Mouse (Mus musculus): ENCODE measurements around the gene Cutal. TPM values are rescaled to one million over a fixed set of nuclear protein-coding genes. Genes with fewer than 3 reads are reported as not detected.
A peak's percentile ranks its signal among the peaks of the same experiment; 100 is the strongest.

Gene Cutal
- polyA plus RNA-seq, 1 experiment from 2014 or later = 0.65 TPM

- H3K9ac ChIP-seq (ENCODE audit: low read length) = no peak overlapping the region
- no peak overlapping the region for H3K4me3 ChIP-seq (ENCODE audit: low read length)
- no peak overlapping the region for H3K27ac ChIP-seq (ENCODE audit: low read length)
- H3K36me3 ChIP-seq (ENCODE audit: control insufficient read depth, insufficient read depth, low read length) = no peaks in the 10 kb centered on the region
- peaks cover 14% of the 10 kb centered on the region for H3K4me1 ChIP-seq (replicated peaks; ENCODE audit: control insufficient read depth, insufficient read depth, low read length)
- WGBS = 81% methylated on average over 5 of the region's 5 CpGs
- no peak for ATAC-seq (ENCODE audit: low read depth)
- no peak overlapping the region for H3K4me2 ChIP-seq (ENCODE audit: low read depth, low read length)
- no peaks in the 10 kb centered on the region for H3K9me3 ChIP-seq (ENCODE audit: control insufficient read depth, low read length)
- H3K27me3 ChIP-seq (ENCODE audit: control insufficient read depth, insufficient read depth, low read depth, low read length) = peaks cover 3% of the 10 kb centered on the region
Observed at GRCm38 (mm10) chr2:34911871-34912270, 37.7 kb downstream of the Cutal start.

- H3K9ac ChIP-seq (ENCODE audit: low read length) = peak overlapping the region; percentile 75
Observed at GRCm38 (mm10) chr2:34912613-34913012, 38.4 kb downstream of the Cutal start.

DNA sequence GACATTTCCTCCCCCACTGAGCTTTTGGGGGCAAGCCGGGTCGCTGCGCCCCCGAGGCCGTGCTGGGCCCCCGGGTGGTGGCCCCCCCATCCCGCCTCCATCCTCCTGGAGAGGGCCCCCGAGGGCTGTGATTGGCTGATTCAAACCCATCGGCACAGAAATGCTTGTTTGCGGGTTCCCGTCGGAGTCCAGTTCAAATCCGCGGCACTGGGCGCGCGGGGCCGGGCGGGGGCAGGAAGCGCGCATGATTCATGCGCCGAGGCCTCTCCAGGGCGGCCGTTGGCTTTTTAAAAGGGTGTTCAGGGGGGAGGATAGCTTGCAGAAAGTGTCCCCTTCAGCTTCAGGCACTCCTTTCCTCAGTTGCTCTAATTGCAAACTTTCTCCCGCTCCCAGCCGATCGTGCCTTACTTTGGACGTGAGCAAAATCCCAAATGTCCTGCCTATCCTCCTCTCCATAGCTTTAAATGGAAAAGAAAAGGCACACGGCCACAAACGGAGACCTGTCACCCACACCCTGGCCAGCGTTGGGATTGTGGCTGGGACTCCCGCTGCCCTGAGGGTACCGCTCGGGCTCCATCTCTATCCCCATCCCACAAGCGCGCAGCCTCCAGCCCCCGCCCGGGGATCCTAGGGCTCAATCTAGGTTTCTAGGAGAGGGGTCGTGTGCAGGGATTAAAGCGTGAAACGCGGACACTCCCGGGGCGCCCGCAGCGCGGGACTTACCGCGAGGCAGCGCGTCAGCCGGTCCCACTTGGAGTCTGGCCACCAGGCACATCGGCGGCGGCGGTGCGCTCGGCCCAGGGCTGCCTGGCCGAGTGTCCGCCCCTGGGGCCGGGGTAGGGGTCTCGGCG lies 39.2 kb downstream of the Cutal start, which contains the start of gene Phf19:
TSS of gene Phf19 (minus strand) at position 809 of the 851 bp plus-strand sequence.
- Histone ChIP-seq H3K9me3 (ENCODE audit: control insufficient read depth, low read length) (no peaks in the 10 kb centered on the region), H3K4me3 (ENCODE audit: low read length) (peak within 1 kb of the TSS; percentile 67), H3K27ac (ENCODE audit: low read length) (no peak within 1 kb of the TSS), H3K36me3 (ENCODE audit: control insufficient read depth, insufficient read depth, low read length) (no peaks in the 10 kb centered on the region), H3K9ac (ENCODE audit: low read length) (peak within 1 kb of the TSS; percentile 75), H3K4me2 (ENCODE audit: low read depth, low read length) (peak within 1 kb of the TSS; percentile 95), H3K4me1 (replicated peaks; ENCODE audit: control insufficient read depth, insufficient read depth, low read length) (peaks cover 14% of the 10 kb centered on the region), H3K27me3 (ENCODE audit: control insufficient read depth, insufficient read depth, low read depth, low read length) (peaks cover 3% of the 10 kb centered on the region)
- ATAC-seq (ENCODE audit: low read depth) = peak; percentile 55
- WGBS = 1% methylated on average over 55 of the region's 64 CpGs

More at GRCm38 (mm10) chr2:34912613-34913012, 38.4 kb downstream of the Cutal start:
- no peak for ATAC-seq (ENCODE audit: low read depth)
- H3K4me1 ChIP-seq (replicated peaks; ENCODE audit: control insufficient read depth, insufficient read depth, low read length) = peaks cover 14% of the 10 kb centered on the region
- no peaks in the 10 kb centered on the region for H3K36me3 ChIP-seq (ENCODE audit: control insufficient read depth, insufficient read depth, low read length)
- H3K9me3 ChIP-seq (ENCODE audit: control insufficient read depth, low read length) = no peaks in the 10 kb centered on the region
- H3K27ac ChIP-seq (ENCODE audit: low read length) = no peak overlapping the region
- H3K4me3 ChIP-seq (ENCODE audit: low read length) = peak overlapping the region; percentile 67
- WGBS = 38% methylated on average over 7 of the region's 7 CpGs
- peak overlapping the region; percentile 95; the same call in 1 of the 2 replicates for H3K4me2 ChIP-seq (ENCODE audit: low read depth, low read length)
- H3K27me3 ChIP-seq (ENCODE audit: control insufficient read depth, insufficient read depth, low read depth, low read length) = peaks cover 3% of the 10 kb centered on the region

GRCm38 (mm10) chr2:34914069-34914822 lies 40.0 kb downstream of the Cutal start:
- Histone ChIP-seq H3K9me3 (ENCODE audit: control insufficient read depth, low read length) (no peaks in the 10 kb centered on the region), H3K9ac (ENCODE audit: low read length) (peak overlapping the region; percentile 75), H3K27ac (ENCODE audit: low read length) (no peak overlapping the region), H3K4me1 (replicated peaks; ENCODE audit: control insufficient read depth, insufficient read depth, low read length) (peaks cover 14% of the 10 kb centered on the region), H3K4me3 (ENCODE audit: low read length) (peak overlapping the region; percentile 67), H3K27me3 (ENCODE audit: control insufficient read depth, insufficient read depth, low read depth, low read length) (peaks cover 3% of the 10 kb centered on the region), H3K4me2 (ENCODE audit: low read depth, low read length) (peak overlapping the region; percentile 95), H3K36me3 (ENCODE audit: control insufficient read depth, insufficient read depth, low read length) (no peaks in the 10 kb centered on the region)
- 2% methylated on average over 29 of the region's 50 CpGs for WGBS
- peak; percentile 63 for ATAC-seq (ENCODE audit: low read depth)

- WGBS = 18% methylated on average over 2 of the region's 2 CpGs
- Histone ChIP-seq H3K27ac (ENCODE audit: low read length) (0 out of 2 replicates have a peak overlapping the region, but pooled peaks have one; percentile 10), H3K27me3 (ENCODE audit: control insufficient read depth, insufficient read depth, low read depth, low read length) (peaks cover 3% of the 10 kb centered on the region), H3K4me2 (ENCODE audit: low read depth, low read length) (peak overlapping the region; percentile 95), H3K4me3 (ENCODE audit: low read length) (peak overlapping the region; percentile 67; the same call in 1 of the 2 replicates), H3K4me1 (replicated peaks; ENCODE audit: control insufficient read depth, insufficient read depth, low read length) (peaks cover 14% of the 10 kb centered on the region), H3K9me3 (ENCODE audit: control insufficient read depth, low read length) (no peaks in the 10 kb centered on the region), H3K36me3 (ENCODE audit: control insufficient read depth, insufficient read depth, low read length) (no peaks in the 10 kb centered on the region), H3K9ac (ENCODE audit: low read length) (no peak overlapping the region)
- ATAC-seq (ENCODE audit: low read depth) = peak; percentile 53; the same call in 1 of the 2 replicates
Observed at GRCm38 (mm10) chr2:34914823-34915082, 40.6 kb downstream of the Cutal start.

GRCm38 (mm10) chr2:34915103-34915502 lies 40.9 kb downstream of the Cutal start:
- ATAC-seq (ENCODE audit: low read depth) = no peak
- H3K27ac ChIP-seq (ENCODE audit: low read length) = 0 out of 2 replicates have a peak overlapping the region, but pooled peaks have one; percentile 10
- no peaks in the 10 kb centered on the region for H3K36me3 ChIP-seq (ENCODE audit: control insufficient read depth, insufficient read depth, low read length)
- H3K27me3 ChIP-seq (ENCODE audit: control insufficient read depth, insufficient read depth, low read depth, low read length) = peaks cover 3% of the 10 kb centered on the region
- H3K4me2 ChIP-seq (ENCODE audit: low read depth, low read length) = no peak overlapping the region; the same call in 1 of the 2 replicates
- no peak overlapping the region for H3K4me3 ChIP-seq (ENCODE audit: low read length)
- 46% methylated on average over 2 of the region's 2 CpGs for WGBS
- peaks cover 14% of the 10 kb centered on the region for H3K4me1 ChIP-seq (replicated peaks; ENCODE audit: control insufficient read depth, insufficient read depth, low read length)
- no peak overlapping the region for H3K9ac ChIP-seq (ENCODE audit: low read length)
- no peaks in the 10 kb centered on the region for H3K9me3 ChIP-seq (ENCODE audit: control insufficient read depth, low read length)

GRCm38 (mm10) chr2:34920144-34920543 lies 45.9 kb downstream of the Cutal start:
- peak; percentile 31; the same call in 1 of the 2 replicates for ATAC-seq (ENCODE audit: low read depth)
- Histone ChIP-seq H3K4me1 (replicated peaks; ENCODE audit: control insufficient read depth, insufficient read depth, low read length) (peaks cover under 1% of the 10 kb centered on the region; the same call in 1 of the 2 replicates), H3K4me2 (ENCODE audit: low read depth, low read length) (no peak overlapping the region), H3K9me3 (ENCODE audit: control insufficient read depth, low read length) (no peaks in the 10 kb centered on the region), H3K4me3 (ENCODE audit: low read length) (no peak overlapping the region), H3K36me3 (ENCODE audit: control insufficient read depth, insufficient read depth, low read length) (no peaks in the 10 kb centered on the region), H3K27me3 (ENCODE audit: control insufficient read depth, insufficient read depth, low read depth, low read length) (no peaks in the 10 kb centered on the region), H3K27ac (ENCODE audit: low read length) (no peak overlapping the region), H3K9ac (ENCODE audit: low read length) (no peak overlapping the region)
- 29% methylated on average over 2 of the region's 2 CpGs for WGBS

GRCm38 (mm10) chr2:34922729-34923128 lies 48.5 kb downstream of the Cutal start:
- no peak for ATAC-seq (ENCODE audit: low read depth)
- no peak overlapping the region for H3K9ac ChIP-seq (ENCODE audit: low read length)
- no peak overlapping the region for H3K27ac ChIP-seq (ENCODE audit: low read length)
- WGBS = 3% methylated on average over 2 of the region's 2 CpGs
- no peaks in the 10 kb centered on the region for H3K9me3 ChIP-seq (ENCODE audit: control insufficient read depth, low read length)
- H3K4me3 ChIP-seq (ENCODE audit: low read length) = no peak overlapping the region
- no peaks in the 10 kb centered on the region for H3K4me1 ChIP-seq (replicated peaks; ENCODE audit: control insufficient read depth, insufficient read depth, low read length)
- no peaks in the 10 kb centered on the region for H3K27me3 ChIP-seq (ENCODE audit: control insufficient read depth, insufficient read depth, low read depth, low read length)
- no peaks in the 10 kb centered on the region for H3K36me3 ChIP-seq (ENCODE audit: control insufficient read depth, insufficient read depth, low read length)
- H3K4me2 ChIP-seq (ENCODE audit: low read depth, low read length) = no peak overlapping the region

DNA sequence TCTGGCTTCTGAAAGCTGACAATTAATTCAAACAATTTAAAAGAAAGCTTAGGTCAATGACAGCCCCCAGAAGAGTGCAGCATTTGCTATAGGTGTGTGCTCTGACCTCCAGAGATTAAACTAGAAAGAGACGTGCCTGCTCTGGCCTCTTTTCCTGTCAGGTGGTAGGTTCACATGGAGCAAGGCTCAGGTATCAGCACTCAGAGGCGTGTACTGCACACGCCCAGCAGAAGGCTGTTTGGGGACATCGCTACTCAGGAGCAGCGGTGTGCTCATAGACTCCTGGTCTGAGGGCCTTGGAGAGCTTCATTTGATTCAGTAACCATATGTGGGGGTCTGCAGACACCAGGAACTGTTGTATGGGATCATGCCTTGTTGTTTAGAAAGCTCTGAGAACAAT lies 53.1 kb downstream of the Cutal start:
- Histone ChIP-seq H3K27me3 (ENCODE audit: control insufficient read depth, insufficient read depth, low read depth, low read length) (no peaks in the 10 kb centered on the region), H3K27ac (ENCODE audit: low read length) (no peak overlapping the region), H3K4me1 (replicated peaks; ENCODE audit: control insufficient read depth, insufficient read depth, low read length) (no peaks in the 10 kb centered on the region), H3K9me3 (ENCODE audit: control insufficient read depth, low read length) (no peaks in the 10 kb centered on the region), H3K9ac (ENCODE audit: low read length) (no peak overlapping the region), H3K36me3 (ENCODE audit: control insufficient read depth, insufficient read depth, low read length) (no peaks in the 10 kb centered on the region), H3K4me2 (ENCODE audit: low read depth, low read length) (no peak overlapping the region), H3K4me3 (ENCODE audit: low read length) (no peak overlapping the region)
- 44% methylated on average over 5 of the region's 5 CpGs for WGBS
- ATAC-seq (ENCODE audit: low read depth) = no peak
